Mouse (Mus musculus): Measurements from ENCODE around the gene Gmfg.

Gene Gmfg

GRCm38 (mm10) chr7:28436932-28437570 is at the start of gene Gmfg:
Gene Gmfg (plus strand): TSS chr7:28437447.
- peak; percentile 83 to 86 for DNase-seq (ENCODE audit: low spot score in 2 of 2)

GRCm38 (mm10) chr7:28390331-28390730 is 46.9 kb upstream of the Gmfg start:
- no peak for DNase-seq (ENCODE audit: low spot score in 2 of 2)

GRCm38 (mm10) chr7:28392429-28393271 is 44.6 kb upstream of the Gmfg start, which contains the start of the genes Med29 and Paf1:
Gene Med29 (minus strand): TSS chr7:28392708.
Gene Paf1 (plus strand): TSS chr7:28392951.
- DNase-seq (ENCODE audit: low spot score in 2 of 2): peak; percentile 96 to 97

GRCm38 (mm10) chr7:28393272-28393951 is 43.8 kb upstream of the Gmfg start:
- DNase-seq (ENCODE audit: low spot score in 2 of 2): no peak

- no peak for DNase-seq (ENCODE audit: low spot score in 2 of 2)
Observed at GRCm38 (mm10) chr7:28395425-28395824, 41.8 kb upstream of the Gmfg start.

- DNase-seq (ENCODE audit: low spot score in 2 of 2): peak in 1 of 2 experiments; percentile 21
Observed at GRCm38 (mm10) chr7:28398000-28398399, 39.2 kb upstream of the Gmfg start.

- no peak for DNase-seq (ENCODE audit: low spot score in 2 of 2)
Observed at GRCm38 (mm10) chr7:28398696-28399340, 38.4 kb upstream of the Gmfg start.

GRCm38 (mm10) chr7:28401030-28401429 is 36.2 kb upstream of the Gmfg start:
- no peak for DNase-seq (ENCODE audit: low spot score in 2 of 2)

- DNase-seq (ENCODE audit: low spot score in 2 of 2): no peak
Observed at GRCm38 (mm10) chr7:28401942-28402341, 35.3 kb upstream of the Gmfg start.

GRCm38 (mm10) chr7:28410841-28411475 is 26.3 kb upstream of the Gmfg start:
- no peak for DNase-seq (ENCODE audit: low spot score in 2 of 2)

GRCm38 (mm10) chr7:28412826-28413225 is 24.4 kb upstream of the Gmfg start:
- DNase-seq (ENCODE audit: low spot score in 2 of 2): no peak

GRCm38 (mm10) chr7:28417368-28417767 is 19.9 kb upstream of the Gmfg start:
- no peak for DNase-seq (ENCODE audit: low spot score in 2 of 2)

- DNase-seq (ENCODE audit: low spot score in 2 of 2): no peak
Observed at GRCm38 (mm10) chr7:28418096-28418670, 19.1 kb upstream of the Gmfg start.

GRCm38 (mm10) chr7:28419416-28419815 is 17.8 kb upstream of the Gmfg start:
- DNase-seq (ENCODE audit: low spot score in 2 of 2): no peak

GRCm38 (mm10) chr7:28423018-28423417 is 14.2 kb upstream of the Gmfg start:
- no peak for DNase-seq (ENCODE audit: low spot score in 2 of 2)

GRCm38 (mm10) chr7:28427738-28428137 is 9.5 kb upstream of the Gmfg start:
- DNase-seq (ENCODE audit: low spot score in 2 of 2): no peak

- no peak for DNase-seq (ENCODE audit: low spot score in 2 of 2)
Observed at GRCm38 (mm10) chr7:28430512-28430911, 6.7 kb upstream of the Gmfg start.

GRCm38 (mm10) chr7:28432252-28432651 is 5.0 kb upstream of the Gmfg start:
- no peak for DNase-seq (ENCODE audit: low spot score in 2 of 2)

GRCm38 (mm10) chr7:28435660-28436259 is 1.5 kb upstream of the Gmfg start:
- no peak for DNase-seq (ENCODE audit: low spot score in 2 of 2)

- DNase-seq (ENCODE audit: low spot score in 2 of 2): peak; percentile 99 to 100
Observed at GRCm38 (mm10) chr7:28436271-28436904, 859 bp upstream of the Gmfg start.
